Mouse (Mus musculus) kidney, postnatal 36 days (tissue): Measurements from ENCODE around the gene Mrps23.
"Not testable (repeated sequence)": the region's sequence is repeated elsewhere in the genome, so short reads cannot be mapped to it uniquely, and the experiment has no call there.

Experiments
- DNase-seq, 2 experiments: peaks; one replicate each; pipeline ENCODE4 v3.0.0; 2021 to 2022; ENCODE audit warnings: mixed read lengths in 2 of 2

Gene Mrps23

DNA sequence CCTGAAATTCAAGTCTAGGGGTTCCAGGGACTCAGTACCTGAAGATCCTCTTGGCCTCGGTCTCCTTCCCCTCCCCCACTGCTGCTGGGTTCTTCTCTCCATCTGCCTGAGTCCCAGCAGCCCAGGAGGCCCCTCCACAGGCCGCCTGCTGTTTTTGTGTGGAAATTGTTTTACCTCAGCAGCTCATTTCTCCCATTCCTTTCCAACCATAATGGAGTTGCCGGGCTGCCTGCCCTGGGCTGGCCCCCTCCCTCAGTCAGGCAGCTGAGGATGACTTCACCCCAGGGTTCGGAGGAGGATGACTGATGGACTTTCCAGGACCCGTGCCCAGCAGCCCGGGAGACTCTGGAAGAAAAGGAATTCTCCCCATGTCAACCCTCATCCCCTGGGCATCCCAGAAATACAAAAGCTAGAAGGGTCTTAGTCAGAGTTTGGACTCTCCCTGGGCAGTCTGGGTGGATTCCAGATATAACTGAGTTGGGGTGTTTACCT lies 23.7 kb upstream of the Mrps23 start:
- no peak for DNase-seq

DNA sequence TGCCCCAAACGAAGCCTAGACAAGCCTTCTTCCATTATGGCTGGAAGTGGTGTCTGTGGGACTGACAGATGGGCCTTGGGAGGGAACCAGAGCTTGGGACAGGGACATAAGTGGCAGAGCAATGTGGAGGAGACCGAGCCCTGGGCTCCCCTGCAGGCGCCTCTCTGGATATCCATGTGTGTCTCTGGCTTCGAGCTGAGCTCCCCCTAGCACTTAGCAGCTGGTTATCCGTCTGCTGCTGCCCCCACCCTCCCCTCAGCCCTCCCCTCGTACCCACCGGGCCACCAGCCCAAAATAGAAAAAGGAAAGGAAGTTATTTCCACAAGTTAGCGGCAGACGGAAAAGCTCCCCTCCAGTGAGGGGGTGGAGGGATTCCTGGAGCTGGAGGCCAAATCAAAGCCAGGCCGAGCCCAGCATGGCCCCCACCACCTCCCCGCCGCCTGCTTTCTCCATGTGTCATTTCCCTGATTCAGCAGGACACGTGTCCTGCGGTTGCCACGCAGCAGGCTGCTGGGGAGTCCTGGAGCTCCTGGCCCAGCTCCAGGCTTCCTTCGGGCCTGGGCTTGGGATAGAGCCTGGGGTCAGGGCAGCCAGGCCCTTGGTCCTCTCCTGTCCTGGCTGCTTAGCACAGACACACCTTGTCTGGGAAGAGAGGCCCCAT lies 23.1 kb upstream of the Mrps23 start:
- DNase-seq, result peak; percentile 89 to 91

DNA sequence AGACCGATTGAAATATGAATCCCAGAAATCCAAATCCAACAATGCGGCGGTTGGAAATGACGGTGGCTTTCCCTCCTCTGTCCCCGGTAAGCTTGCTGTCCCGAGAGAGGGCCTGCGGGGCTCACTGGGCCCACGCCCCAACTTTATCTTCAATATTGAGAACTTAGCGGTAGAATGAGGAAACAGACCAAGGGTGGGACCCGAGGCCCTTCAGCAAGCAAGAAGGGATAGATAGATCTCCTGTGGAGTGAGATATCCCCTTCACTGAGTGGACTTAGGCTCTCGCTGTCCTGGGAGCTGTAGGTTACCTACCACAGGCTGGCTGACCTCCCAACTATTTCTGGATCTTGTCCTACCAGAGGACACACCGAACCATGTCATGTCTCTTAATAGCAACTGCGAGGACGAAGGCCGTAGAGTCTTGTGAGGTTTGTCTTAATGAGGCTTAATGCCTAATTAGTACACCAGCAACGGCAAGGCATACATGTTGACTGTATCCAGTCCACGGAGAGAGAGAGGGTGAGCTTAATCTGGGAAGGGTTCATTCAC lies 19.5 kb upstream of the Mrps23 start:
- DNase-seq, result no peak

DNA sequence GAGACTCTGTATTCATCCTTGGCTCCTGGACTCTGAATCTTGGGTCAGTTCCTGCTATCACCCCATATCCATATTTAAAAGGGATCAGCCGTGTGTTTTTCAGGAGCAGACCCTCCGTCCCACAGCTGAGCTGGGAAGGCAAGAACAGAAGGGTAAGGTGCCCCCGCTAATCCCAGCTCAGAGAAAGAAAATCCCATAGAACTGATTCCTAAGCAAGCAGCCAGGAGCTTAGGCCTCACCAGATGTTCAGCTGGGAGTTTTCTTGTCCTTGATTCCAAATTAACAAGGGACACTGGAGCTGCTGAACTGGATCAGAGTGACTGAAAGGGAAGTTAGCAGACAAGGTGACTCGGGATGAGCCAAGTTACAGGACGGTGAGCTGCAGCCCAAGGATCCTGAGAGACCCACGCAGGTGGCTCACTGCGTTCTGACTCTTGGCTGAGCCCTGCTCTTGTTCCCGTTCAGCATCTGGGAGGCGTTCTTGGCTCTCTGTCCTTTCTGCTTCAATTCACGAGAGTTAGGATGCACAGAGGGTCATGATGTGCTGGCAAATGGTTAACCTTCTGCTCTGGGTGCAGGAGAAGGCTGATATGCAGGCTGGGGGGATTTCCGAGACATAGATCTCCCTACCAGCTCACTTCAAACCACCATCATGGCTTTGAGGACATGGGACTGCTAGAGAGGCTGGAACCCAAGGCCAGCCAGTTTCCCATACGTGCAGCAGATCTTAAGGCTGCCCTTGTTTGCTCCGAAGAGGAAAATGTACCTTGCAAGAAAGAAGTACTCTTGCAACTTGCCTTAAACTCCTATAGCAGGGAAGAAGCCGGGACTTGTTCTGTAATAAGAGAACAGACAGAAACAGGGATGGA lies 17.9 kb upstream of the Mrps23 start:
- peak; percentile 60 to 68 for DNase-seq

DNA sequence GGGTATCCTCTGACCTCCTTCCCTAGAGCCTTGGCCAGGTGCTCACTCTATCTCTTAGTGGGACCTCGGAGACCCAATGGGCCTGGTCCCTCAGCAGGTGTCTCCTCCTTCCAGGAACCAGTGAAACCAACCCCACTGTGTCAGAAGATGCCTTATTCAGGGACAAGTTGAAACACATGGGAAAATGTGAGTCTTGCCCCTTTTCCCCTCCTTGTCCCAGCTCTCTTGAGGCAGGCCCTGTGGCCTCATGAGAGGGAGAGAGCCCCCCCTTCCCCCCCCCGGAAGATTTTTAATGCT lies 17.3 kb upstream of the Mrps23 start:
- no peak for DNase-seq

DNA sequence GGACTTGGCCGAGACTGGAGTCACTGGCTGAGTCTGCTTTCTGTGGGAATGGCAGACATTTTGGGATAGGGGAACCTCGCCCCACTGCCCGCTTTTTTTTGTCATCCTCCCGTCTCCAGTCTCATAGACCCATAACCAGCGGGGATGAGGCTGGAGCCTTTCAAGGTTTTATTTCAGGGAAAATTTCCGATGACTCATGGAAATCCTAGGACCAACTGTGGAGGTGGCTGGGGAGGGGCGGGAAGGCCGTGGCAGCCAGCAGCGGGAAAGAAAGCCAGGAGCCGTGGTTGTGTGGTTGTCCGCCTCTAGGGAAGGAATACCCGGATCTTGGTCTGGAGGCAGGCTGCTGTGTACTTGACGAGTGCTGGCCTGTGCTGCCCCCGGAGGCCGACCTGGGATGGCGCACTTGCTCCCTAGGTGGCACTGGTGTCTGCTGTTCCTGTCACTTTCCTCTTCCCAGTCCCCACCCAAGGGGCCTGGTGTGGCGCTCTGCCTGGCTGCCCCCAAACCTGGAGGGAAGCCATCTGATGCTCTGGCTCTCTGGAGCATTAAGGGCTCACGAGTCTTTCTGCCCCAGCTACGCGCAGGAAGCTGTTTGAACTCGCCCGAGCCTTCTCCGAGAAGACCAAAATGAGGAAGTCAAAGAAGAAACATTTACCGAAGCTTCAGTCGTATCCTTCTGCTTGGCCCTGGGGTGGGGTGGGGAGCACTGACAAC lies 16.6 kb upstream of the Mrps23 start:
- peak; percentile 92 to 93 for DNase-seq

DNA sequence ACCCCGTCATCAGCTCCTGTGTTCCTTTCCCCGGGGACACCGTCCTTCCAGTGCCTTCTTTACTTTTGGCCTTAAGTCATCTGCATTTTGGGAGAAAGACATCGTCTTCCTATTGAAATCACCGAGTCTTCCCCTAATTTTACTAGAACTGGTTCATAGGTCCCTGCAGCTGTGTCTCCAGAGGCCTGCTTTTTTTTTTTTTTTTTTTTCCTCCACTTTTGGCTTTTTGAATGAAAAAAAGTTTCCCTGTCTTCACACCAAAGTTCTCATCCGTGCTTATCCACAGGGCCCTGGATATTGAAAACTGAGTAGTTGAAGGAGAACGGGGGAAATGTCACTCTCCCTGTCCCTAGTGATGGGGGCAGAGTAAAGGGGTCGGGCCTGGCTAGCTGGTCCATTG lies 16.0 kb upstream of the Mrps23 start:
- DNase-seq, result no peak

DNA sequence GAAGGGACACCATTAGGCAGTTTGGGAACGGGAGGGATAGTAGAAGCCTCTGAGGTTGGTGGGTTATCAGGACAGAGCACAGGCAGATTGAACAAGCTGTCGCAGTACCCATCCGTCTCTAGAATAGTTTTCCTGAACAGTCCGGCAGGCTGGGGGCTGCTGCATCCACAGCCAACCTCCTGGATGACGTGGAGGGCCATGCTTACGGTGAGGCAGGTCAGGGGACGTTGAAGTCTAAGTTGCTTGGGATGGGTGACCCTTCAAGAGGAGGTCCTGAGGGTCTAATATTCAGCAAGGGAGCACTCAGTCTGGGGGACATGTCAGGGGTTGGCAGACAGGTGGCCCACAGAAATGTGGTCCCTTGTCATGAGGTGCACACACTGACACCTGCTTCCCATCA lies 15.6 kb upstream of the Mrps23 start:
- DNase-seq, result no peak

DNA sequence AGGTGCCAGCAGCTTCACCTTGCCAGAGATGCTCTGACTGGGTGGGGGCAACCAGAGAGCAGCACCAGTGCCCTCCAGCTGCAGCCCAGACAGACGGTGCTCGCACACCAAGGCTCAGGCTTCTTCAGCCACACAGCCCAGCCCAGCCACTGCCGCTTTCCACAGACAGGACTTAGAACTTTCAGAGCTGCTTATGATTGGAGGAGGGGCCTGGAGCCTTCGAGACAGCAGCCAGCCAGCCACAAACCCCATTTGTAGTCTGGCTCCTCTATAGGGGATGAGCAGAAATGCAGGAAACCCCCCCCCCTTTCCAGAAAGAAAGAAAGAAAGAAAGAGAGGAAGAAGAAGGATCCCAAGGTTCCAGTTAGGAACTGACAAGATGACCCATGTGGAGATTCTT lies 11.6 kb upstream of the Mrps23 start:
- no peak for DNase-seq

DNA sequence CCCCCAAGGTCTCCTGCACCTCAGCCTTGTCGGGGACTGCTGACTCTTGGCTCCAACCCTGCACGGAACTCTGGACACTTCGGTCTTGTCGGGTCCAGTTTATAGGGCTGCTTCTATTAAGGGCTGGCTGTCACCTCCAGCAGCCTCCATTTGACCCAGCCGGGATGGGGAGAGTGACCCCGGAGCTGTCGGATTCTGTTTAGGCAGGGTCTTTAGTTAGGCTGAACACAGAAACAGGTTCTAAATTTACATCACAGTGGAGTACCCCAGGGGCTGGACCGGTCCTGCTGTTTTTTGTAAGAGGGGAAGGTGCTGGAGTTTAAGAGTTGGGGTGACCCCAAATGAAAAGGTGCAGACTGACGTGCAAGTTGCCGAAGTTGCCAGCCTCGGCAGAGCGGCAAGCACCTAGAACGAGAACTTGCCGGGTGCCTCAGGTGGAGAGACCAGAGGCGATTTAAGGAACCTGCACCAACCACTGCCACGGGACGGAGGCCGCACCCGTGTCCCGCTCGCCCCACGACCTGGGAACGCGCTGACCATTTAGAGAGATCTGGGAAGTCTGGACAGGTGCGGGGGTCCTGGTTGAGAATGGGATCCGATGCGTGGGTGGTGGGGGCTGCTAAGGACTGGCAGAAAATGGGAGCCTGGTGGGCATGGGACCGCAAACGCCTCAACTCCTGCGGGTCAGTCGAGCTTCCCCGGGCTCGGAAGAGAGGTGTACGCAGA lies 10.9 kb upstream of the Mrps23 start:
- no peak for DNase-seq

DNA sequence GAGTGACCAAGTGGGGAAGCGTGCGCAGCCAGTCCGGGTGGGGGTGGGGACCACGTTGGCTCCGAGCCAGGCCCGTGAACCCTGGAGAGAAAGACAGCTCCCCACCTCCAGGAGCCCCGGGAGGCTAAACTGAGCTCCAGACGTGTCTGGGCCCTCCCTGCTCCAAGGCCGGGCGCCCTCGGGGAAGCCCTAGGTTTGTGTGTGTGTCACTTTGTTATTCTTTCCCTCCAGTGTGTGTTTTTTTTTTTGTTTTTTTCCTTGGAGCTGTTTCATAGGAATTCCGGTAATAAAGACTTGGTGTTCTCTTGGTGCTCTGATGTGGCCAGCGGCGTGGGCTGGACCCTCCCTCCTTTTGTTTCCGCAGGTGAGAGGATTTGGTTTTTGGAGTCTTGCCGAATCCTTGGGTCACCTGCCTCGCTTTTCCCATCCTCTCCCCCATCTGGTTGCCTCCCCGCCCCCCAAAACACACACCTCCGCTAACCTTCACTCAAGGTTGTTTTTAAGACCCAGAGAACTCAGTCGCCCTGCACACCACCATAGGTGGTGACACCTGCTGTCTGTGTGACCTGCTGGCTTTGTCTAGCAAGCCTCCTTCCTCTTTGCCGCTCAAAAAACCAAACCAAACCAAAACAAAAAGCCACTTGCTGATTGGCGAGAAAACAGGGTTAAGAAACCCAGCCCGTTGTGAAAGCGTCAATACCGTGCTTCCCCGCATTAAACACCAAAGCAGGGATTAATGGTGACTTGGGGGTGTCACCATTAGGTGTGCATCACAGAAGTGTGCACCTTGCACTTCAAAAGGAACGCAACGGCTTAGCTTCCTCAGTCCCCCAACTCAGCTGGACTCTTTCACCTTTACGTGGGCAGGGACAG lies 10.1 kb upstream of the Mrps23 start:
- DNase-seq, result peak; percentile 43 to 63

DNA sequence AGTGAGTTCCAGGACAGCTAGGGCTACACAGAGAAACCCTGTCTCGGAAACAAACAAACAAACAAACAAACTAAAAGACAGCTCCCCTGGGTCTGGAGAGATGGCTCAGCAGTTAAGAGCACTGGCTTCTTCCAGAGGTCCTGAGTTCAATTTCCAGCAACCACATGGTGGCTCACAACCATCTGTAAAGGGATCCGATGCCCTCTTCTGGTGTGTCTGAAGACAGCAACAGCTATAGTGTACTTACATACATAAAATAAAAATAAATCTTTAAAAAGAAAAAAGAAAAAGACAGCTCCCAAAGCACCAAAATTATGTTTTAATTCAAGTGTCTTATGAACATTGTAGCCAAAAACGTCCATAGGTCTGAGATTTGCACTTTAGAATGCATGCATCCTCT lies 8.5 kb upstream of the Mrps23 start:
- not testable (repeated sequence) for DNase-seq

DNA sequence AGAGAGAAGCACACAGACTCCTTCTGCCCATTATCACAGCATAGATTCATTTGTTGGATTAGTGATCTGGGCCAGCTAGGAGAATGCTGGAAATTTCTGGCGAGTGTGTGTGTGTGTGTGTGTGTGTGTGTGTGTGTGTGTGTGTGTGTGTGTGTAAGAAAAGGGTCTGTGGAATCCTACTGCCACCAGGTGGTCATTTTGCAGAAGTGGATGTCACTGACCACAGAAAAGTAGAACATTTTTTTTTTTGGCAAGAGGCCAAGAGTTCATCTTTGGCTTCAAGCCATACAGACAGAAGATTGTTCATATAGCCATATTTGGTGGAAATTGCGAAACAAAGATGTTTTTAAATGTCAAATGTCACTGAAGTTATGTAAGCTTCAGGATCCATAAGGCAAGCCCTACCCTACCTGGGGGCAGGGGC lies 7.0 kb upstream of the Mrps23 start:
- peak; percentile 72 to 78 for DNase-seq

DNA sequence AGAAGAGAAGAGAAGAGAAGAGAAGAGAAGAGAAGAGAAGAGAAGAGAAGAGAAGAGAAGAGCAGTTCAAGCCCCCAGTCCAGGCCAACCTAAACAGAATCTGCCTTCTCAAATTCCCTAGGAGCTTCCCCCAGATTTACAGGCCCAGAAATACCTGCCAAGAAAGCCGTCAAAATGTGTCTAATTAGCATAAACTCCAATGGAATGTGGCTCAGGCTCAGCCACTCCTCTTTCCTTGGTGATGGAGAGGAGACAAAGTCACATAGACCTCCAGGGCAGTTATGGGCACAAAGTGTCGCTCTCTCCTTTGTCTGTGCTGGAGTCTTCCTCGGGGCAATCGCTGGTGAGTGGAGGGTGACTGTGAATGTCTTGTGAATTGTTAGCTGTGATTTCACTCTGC lies 6.0 kb upstream of the Mrps23 start:
- no peak for DNase-seq

DNA sequence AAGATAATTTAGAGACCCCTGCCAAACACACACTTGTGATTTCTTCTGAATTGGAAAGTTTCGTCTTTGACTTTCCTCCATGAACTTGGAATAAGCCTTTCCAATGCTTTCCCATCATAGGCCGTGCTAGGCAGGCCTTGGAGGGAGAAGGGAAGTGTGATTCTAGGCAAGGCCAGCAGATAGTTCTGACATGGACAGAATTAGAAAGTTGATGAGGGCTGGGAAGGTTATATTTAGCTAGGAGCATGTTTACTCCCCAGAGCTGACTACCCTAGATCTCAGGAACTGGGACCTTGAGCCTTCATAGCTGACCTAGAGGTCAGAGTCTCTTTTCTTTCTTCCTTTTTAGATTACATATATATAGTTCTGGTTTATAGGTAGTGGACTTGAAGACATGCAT lies 3.0 kb upstream of the Mrps23 start:
- DNase-seq, result no peak

DNA sequence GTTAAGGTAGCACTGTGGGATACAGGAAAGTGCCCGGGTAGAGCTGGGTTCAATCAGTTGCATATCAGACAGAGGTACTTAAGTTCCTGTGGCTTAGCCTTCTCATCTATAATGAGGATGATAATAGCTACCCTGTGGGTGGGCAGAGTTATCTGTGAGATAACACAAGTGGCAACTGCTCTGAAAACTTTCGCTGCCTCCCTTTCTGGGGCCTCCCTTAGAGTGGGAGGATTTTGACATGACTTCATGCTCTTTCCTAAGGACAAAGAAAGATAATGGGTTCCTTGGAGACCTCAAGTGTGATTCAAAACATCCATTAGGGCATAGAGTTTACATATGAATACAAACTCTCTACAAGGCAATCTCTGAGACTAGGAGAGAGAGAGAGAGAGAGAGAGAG lies 2.1 kb upstream of the Mrps23 start:
- DNase-seq, result no peak

DNA sequence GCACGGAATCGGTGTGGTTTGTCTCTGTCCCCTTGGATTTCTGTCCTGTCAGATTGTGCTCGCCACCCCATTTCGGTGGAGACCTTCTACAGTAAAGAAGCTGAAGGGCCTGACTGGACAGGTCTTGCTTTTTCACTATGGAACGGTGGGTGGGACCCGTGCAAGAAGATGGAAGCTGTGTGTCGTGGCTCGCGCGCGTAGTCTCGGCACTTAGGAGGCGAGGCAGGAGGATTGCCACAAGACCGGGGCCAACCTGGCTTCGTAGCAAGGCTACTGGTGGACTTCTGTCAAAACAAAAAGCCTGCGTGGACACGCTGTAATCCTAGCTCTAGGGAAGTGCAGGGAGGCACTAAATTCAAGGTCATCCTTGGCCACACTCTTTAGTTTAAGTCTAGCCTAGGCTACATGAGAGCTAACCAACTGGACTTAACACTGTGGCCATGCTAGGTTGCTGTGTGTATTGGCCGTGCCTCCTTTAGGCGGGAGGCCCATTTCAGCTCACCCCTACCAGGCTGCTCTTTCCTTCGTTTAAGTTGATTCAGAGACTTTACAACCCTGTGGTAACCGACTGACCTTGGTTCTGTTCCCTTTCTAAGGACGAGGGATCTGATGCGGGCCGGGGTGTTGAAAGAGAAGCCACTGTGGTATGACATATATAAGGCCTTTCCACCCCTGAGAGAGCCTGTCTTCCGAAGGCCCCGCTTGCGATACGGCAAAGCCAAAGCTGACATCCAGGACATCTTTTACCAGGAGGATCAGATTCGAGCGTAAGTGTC lies 593 bp downstream of the Mrps23 start:
- DNase-seq, result peak in 1 of 2 experiments; percentile 37

DNA sequence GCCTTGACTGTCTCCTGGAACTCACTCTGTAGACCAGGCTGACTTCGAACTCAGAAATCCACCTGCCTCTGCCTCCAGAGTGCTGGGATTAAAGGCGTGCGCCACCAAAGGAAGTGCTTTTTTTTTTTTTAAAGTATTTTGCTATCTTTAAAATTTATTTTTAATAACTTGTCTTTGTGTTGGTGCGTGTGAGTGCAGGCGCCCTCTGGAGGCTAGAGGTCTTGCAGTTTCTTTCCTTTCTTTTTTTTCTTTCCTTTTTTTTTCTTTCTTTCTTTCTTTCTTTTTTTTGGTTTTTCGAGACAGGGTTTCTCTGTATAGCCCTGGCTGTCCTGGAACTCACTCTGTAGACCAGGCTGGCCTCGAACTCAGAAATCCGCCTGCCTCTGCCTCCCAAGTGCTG lies 2.4 kb downstream of the Mrps23 start:
- peak in 1 of 2 experiments; percentile 58 for DNase-seq

DNA sequence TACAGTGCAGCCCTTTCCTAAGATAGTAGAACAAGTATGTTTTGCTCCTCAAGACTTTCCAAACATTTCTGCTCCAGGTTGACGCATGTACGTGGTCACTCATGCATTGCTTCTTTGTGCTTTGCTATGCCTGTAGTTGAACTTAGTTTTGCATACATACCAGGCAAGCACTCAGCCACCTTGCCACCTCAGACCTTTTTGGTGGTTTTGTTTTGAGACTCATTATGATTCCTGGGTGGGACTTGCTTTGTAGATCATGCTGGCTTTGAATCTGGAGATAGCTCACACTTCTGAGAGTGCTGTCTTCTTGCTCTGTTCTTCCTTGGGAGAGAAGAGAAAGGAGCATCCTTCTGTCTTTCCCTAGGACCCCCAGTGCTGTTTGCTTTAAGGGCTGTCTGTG lies 3.5 kb downstream of the Mrps23 start:
- DNase-seq, result no peak

DNA sequence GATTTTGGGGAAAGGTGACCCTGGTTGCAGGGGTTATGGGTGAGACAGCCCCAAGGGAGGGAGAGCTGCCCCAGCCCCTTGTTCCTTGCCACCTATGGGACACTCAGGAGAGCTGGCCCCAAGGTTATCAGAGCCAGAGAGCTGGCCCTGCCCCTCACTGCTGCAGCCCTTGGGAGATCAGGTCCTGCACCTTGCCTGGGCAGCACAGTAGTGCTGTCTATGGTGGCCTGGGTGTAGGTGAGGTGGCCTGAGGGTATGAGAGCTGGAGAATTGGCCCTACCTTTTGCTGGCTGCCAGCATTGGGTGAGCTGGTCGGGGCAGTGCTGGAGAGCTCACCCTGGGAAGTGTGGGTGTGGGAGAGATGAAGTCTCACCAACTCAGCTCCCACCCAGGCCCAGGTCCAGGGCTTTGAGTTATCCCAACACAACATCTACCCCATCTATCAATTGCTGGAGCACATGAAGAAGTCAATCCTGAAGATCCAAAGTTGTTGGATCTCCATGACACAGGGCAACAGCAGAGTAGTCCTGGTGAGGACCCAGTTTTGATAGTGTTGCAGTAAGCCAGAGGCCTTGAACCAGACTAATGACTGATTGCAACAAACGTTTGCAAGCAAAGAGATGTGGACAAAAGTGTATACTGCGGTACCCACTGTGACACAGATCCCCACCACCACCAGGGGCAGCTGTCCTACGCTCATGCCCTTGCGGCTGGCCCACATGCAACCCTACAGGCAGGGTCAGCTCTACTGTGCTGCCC lies 7.8 kb downstream of the Mrps23 start:
- DNase-seq, result no peak
